Mouse (Mus musculus) heart, postnatal 4 days (tissue): ENCODE data around the gene Srgap3. TPM values are rescaled to one million over a fixed set of nuclear protein-coding genes. Genes with fewer than 3 reads are reported as not detected.
A peak's percentile ranks its signal among the peaks of the same experiment; 100 is the strongest.

Source experiments
- DNase-seq: peaks from one replicate; pipeline ENCODE4 v3.0.0; 2021
- total RNA-seq, 2 experiments: library from RNA; stranded (reverse); gene quantifications; 2 replicates each; pipeline ENCODE4 v1.2.3; 2021

The Srgap3 gene
- total RNA-seq, 2 experiments from 2014 or later: 2.9 to 3.0 TPM

- DNase-seq: no peak
These were observed 90.0 kb downstream of the Srgap3 start for GRCm38 (mm10) chr6:112857057-112857456.

GRCm38 (mm10) chr6:112855183-112855582 is 91.9 kb downstream of the Srgap3 start:
- DNase-seq: no peak

GRCm38 (mm10) chr6:112852261-112853235 is 94.5 kb downstream of the Srgap3 start:
- DNase-seq: no peak

- peak; percentile 23 for DNase-seq
These were observed 96.3 kb downstream of the Srgap3 start for GRCm38 (mm10) chr6:112850745-112851144.

- DNase-seq: no peak
These were observed 98.4 kb downstream of the Srgap3 start for GRCm38 (mm10) chr6:112848629-112849180.

- no peak for DNase-seq
These were observed 100.2 kb downstream of the Srgap3 start for GRCm38 (mm10) chr6:112846863-112847262.

- peak; percentile 11 for DNase-seq
These were observed 104.6 kb downstream of the Srgap3 start for GRCm38 (mm10) chr6:112842426-112842825.

GRCm38 (mm10) chr6:112840400-112840799 is 106.7 kb downstream of the Srgap3 start:
- no peak for DNase-seq

- DNase-seq: no peak
These were observed 107.7 kb downstream of the Srgap3 start for GRCm38 (mm10) chr6:112839391-112839790.

- peak; percentile 11 for DNase-seq
These were observed 108.2 kb downstream of the Srgap3 start for GRCm38 (mm10) chr6:112838879-112839278.

GRCm38 (mm10) chr6:112836712-112837111 is 110.4 kb downstream of the Srgap3 start:
- no peak for DNase-seq

- no peak for DNase-seq
These were observed 111.7 kb downstream of the Srgap3 start for GRCm38 (mm10) chr6:112835413-112835812.

GRCm38 (mm10) chr6:112834430-112834829 is 112.6 kb downstream of the Srgap3 start:
- DNase-seq: no peak

- no peak for DNase-seq
These were observed 113.3 kb downstream of the Srgap3 start for GRCm38 (mm10) chr6:112833763-112834162.

GRCm38 (mm10) chr6:112829196-112829595 is 117.9 kb downstream of the Srgap3 start:
- DNase-seq: no peak

- no peak for DNase-seq
These were observed 118.6 kb downstream of the Srgap3 start for GRCm38 (mm10) chr6:112828420-112828819.

- no peak for DNase-seq
These were observed 121.4 kb downstream of the Srgap3 start for GRCm38 (mm10) chr6:112825657-112826056.

- DNase-seq: no peak
These were observed 124.0 kb downstream of the Srgap3 start for GRCm38 (mm10) chr6:112823096-112823495.

GRCm38 (mm10) chr6:112820298-112820992 is 126.6 kb downstream of the Srgap3 start:
- DNase-seq: no peak

- no peak for DNase-seq
These were observed 128.6 kb downstream of the Srgap3 start for GRCm38 (mm10) chr6:112818403-112818901.

- no peak for DNase-seq
These were observed 131.5 kb downstream of the Srgap3 start for GRCm38 (mm10) chr6:112815604-112816003.

- no peak for DNase-seq
These were observed 132.5 kb downstream of the Srgap3 start for GRCm38 (mm10) chr6:112814525-112815086.

- DNase-seq: no peak
These were observed 134.2 kb downstream of the Srgap3 start for GRCm38 (mm10) chr6:112812884-112813283.
